Mouse (Mus musculus) bone marrow, adult 2 months (tissue): ENCODE measurements around the gene Rxfp1.

ENCODE experiments used
- CTCF ChIP-seq: fragments of 200-500 bp; IDR thresholded peaks from 2 replicates; pipeline ENCODE4 v1.5.1; 2011; ENCODE audit warnings: low read length, control low read depth; ENCODE audit not compliant: control insufficient read depth, insufficient read depth
- POLR2A ChIP-seq: fragments of 200-500 bp; IDR thresholded peaks from 2 replicates; pipeline ENCODE4 v1.6.1; 2011; ENCODE audit warnings: low read depth, mild to moderate bottlenecking, control low read depth, low read length, borderline replicate concordance; ENCODE audit not compliant: control insufficient read depth

- TF ChIP-seq POLR2A (no peak), CTCF (no peak)
Measured at GRCm38 (mm10) chr3:79772701-79773100, 35.0 kb upstream of the Rxfp1 start.
